Mouse (Mus musculus) testis, adult 2 months (tissue): ENCODE measurements around the gene Hcst. TPM values are rescaled to one million over a fixed set of nuclear protein-coding genes. Genes with fewer than 3 reads are reported as not detected.
A peak's percentile ranks its signal among the peaks of the same experiment; 100 is the strongest.

Source experiments
- H3K27ac ChIP-seq: fragments of 200-500 bp; 2 replicates; pipeline ENCODE4 v1.5.1; 2012; ENCODE audit warnings: low read depth, low read length; ENCODE audit not compliant: control insufficient read depth, insufficient read depth
- H3K27me3 ChIP-seq: fragments of 200-500 bp; 2 replicates; pipeline ENCODE4 v1.6.1; 2012; ENCODE audit warnings: mild to moderate bottlenecking, low read length, moderate library complexity; ENCODE audit not compliant: control insufficient read depth, insufficient read depth
- H3K36me3 ChIP-seq: fragments of 200-500 bp; 2 replicates; pipeline ENCODE4 v1.6.1; 2012; ENCODE audit warnings: mild to moderate bottlenecking, low read length; ENCODE audit not compliant: control insufficient read depth, insufficient read depth
- H3K4me1 ChIP-seq: fragments of 200-500 bp; 2 replicates; pipeline ENCODE4 v1.6.1; 2012; ENCODE audit warnings: low read length; ENCODE audit not compliant: control insufficient read depth, insufficient read depth
- H3K4me3 ChIP-seq: fragments of 200-500 bp; 2 replicates; pipeline ENCODE4 v1.5.1; 2012; ENCODE audit warnings: low read depth, mild to moderate bottlenecking, low read length, moderate library complexity, mixed read lengths; ENCODE audit not compliant: control insufficient read depth
- CTCF ChIP-seq: fragments of 200-500 bp; IDR thresholded peaks from 2 replicates; pipeline ENCODE4 v1.5.1; 2012; ENCODE audit warnings: low read depth, mild to moderate bottlenecking, inconsistent platforms, low read length, moderate library complexity; ENCODE audit not compliant: control insufficient read depth, insufficient read depth, insufficient replicate concordance
- POLR2A ChIP-seq: fragments of 200-500 bp; IDR thresholded peaks from 2 replicates; pipeline ENCODE4 v1.6.1; 2012; ENCODE audit warnings: low read depth, mild to moderate bottlenecking, inconsistent platforms, low read length, moderate library complexity; ENCODE audit not compliant: control insufficient read depth
- polyA plus RNA-seq: library from polyadenylated mRNA; depleted of rRNA; stranded (reverse); fragments of >200 nt; gene quantifications from 2 replicates; pipeline ENCODE4 v1.2.3, GENCODE M21; 2012

Gene Hcst
- polyA plus RNA-seq, 1 experiment = not detected

DNA sequence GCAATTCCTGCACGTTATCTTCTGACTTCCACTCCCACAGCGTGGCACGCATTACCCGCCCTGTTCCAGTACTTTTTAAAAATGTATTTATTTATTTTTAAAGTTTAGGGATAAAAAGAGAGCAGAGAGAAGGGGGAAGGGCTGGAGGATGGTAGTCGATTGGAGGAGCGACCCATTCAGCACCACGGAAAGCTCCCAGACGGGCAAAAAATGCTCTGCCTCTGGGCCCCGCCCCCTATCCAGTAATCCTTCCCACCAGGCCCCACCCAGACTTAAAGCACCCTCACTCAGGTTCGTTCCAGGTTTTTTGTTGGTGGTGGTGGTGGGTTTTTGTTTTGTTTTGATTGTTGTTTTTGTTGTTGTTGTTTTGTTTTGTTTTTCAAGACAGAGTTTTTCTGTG is 14.6 kb upstream of the Hcst start:
- no peaks in the 10 kb centered on the region for H3K36me3 ChIP-seq
- H3K4me1 ChIP-seq = peaks cover 6% of the 10 kb centered on the region; the same call in 1 of the 2 replicates
- H3K27me3 ChIP-seq = no peaks in the 10 kb centered on the region
- no peak for TF ChIP-seq CTCF
- no peak for TF ChIP-seq POLR2A
- H3K27ac ChIP-seq = no peak overlapping the region
- no peak overlapping the region for H3K4me3 ChIP-seq

GRCm38 (mm10) chr7:30431793-30432192 is 12.1 kb upstream of the Hcst start:
- H3K27me3 ChIP-seq = no peaks in the 10 kb centered on the region
- no peak for TF ChIP-seq CTCF
- TF ChIP-seq POLR2A = no peak

GRCm38 (mm10) chr7:30430191-30430590 is 10.5 kb upstream of the Hcst start:
- Histone ChIP-seq H3K27ac (no peak overlapping the region), H3K27me3 (no peaks in the 10 kb centered on the region), H3K4me3 (no peak overlapping the region), H3K4me1 (peaks cover 2% of the 10 kb centered on the region; the same call in 1 of the 2 replicates), H3K36me3 (no peaks in the 10 kb centered on the region)
- TF ChIP-seq POLR2A = no peak
- no peak for TF ChIP-seq CTCF

More at GRCm38 (mm10) chr7:30431793-30432192, 12.1 kb upstream of the Hcst start:
- Histone ChIP-seq H3K4me3 (no peak overlapping the region), H3K4me1 (peaks cover 5% of the 10 kb centered on the region; the same call in 1 of the 2 replicates), H3K27ac (no peak overlapping the region), H3K36me3 (no peaks in the 10 kb centered on the region)

GRCm38 (mm10) chr7:30429327-30429726 is 9.7 kb upstream of the Hcst start:
- Histone ChIP-seq H3K27me3 (no peaks in the 10 kb centered on the region), H3K27ac (no peak overlapping the region), H3K4me3 (no peak overlapping the region), H3K36me3 (no peaks in the 10 kb centered on the region), H3K4me1 (no peaks in the 10 kb centered on the region)
- no peak for TF ChIP-seq POLR2A
- no peak for TF ChIP-seq CTCF

GRCm38 (mm10) chr7:30423071-30423641 is 3.5 kb upstream of the Hcst start:
- Histone ChIP-seq H3K4me1 (peaks cover 17% of the 10 kb centered on the region), H3K27ac (no peak overlapping the region), H3K4me3 (no peak overlapping the region), H3K27me3 (no peaks in the 10 kb centered on the region), H3K36me3 (no peaks in the 10 kb centered on the region)
- TF ChIP-seq POLR2A (no peak), CTCF (no peak)

DNA sequence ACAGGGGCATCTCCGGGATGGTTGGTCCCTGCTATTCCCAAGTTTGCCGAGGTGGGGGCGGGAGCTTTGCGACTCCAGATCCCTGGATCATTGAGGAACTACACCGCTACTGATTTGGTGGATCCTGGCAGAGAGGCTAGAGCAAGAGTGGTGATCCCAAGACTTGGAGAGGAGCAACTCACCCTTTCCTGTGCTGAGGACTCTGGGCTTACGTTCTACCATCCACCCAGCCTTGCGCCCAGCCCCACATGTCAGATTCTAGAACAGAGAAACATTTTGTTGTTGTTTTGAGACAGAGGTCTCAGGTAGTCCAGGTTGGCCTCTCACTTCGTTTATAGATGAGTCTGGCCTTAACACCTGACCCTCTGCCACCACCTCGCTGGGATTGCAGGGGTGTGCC is 2.9 kb upstream of the Hcst start:
- peak overlapping the region; percentile 38 for H3K4me3 ChIP-seq

GRCm38 (mm10) chr7:30421890-30422435 is 2.3 kb upstream of the Hcst start:
- Histone ChIP-seq H3K27ac (0 out of 2 replicates have a peak overlapping the region, but pooled peaks have one; percentile 33), H3K4me1 (peaks cover 19% of the 10 kb centered on the region), H3K27me3 (no peaks in the 10 kb centered on the region), H3K4me3 (peak overlapping the region; percentile 38), H3K36me3 (no peaks in the 10 kb centered on the region)
- TF ChIP-seq CTCF = no peak
- no peak for TF ChIP-seq POLR2A

More for the DNA sequence above, 2.9 kb upstream of the Hcst start:
- TF ChIP-seq POLR2A = no peak
- no peak for TF ChIP-seq CTCF
- no peaks in the 10 kb centered on the region for H3K36me3 ChIP-seq
- H3K4me1 ChIP-seq = peaks cover 19% of the 10 kb centered on the region
- no peaks in the 10 kb centered on the region for H3K27me3 ChIP-seq
- H3K27ac ChIP-seq = no peak overlapping the region
